Mouse (Mus musculus): ENCODE results near the gene Amotl1. TPM values are rescaled to one million over a fixed set of nuclear protein-coding genes. Genes with fewer than 3 reads are reported as not detected.

Gene Amotl1
- polyA plus RNA-seq, 1 experiment from 2014 or later: 17.8 TPM

GRCm38 (mm10) chr9:14632365-14633163 is 12.3 kb downstream of the Amotl1 start:
- H3K4me3 ChIP-seq (ENCODE audit: low read length): no peak overlapping the region
- no peaks in the 10 kb centered on the region for H3K27me3 ChIP-seq (ENCODE audit: control insufficient read depth, insufficient read depth, low read length)
- H3K36me3 ChIP-seq (ENCODE audit: control insufficient read depth, insufficient read depth): no peaks in the 10 kb centered on the region
- H3K9me3 ChIP-seq (replicated peaks; ENCODE audit: control insufficient read depth, low read length): no peaks in the 10 kb centered on the region
- no peak for ATAC-seq (replicated peaks; ENCODE audit: extremely low read depth, insufficient read depth, low FRiP score)
- H3K4me1 ChIP-seq (ENCODE audit: control insufficient read depth, insufficient read depth, low read length): 0 out of 2 replicates have a peak, but pooled peaks cover 2% of the 10 kb centered on the region
- 74% methylated on average over 10 of the region's 10 CpGs for WGBS
- no peak overlapping the region for H3K4me2 ChIP-seq (ENCODE audit: low read depth, low read length)
- H3K9ac ChIP-seq (ENCODE audit: low read length): no peak overlapping the region
- H3K27ac ChIP-seq (ENCODE audit: low read length): no peak overlapping the region

GRCm38 (mm10) chr9:14631729-14632128 is 13.1 kb downstream of the Amotl1 start:
- Histone ChIP-seq H3K4me3 (ENCODE audit: low read length) (no peak overlapping the region), H3K27me3 (ENCODE audit: control insufficient read depth, insufficient read depth, low read length) (no peaks in the 10 kb centered on the region), H3K4me2 (ENCODE audit: low read depth, low read length) (no peak overlapping the region), H3K36me3 (ENCODE audit: control insufficient read depth, insufficient read depth) (no peaks in the 10 kb centered on the region), H3K4me1 (ENCODE audit: control insufficient read depth, insufficient read depth, low read length) (0 out of 2 replicates have a peak, but pooled peaks cover 2% of the 10 kb centered on the region), H3K27ac (ENCODE audit: low read length) (no peak overlapping the region), H3K9me3 (replicated peaks; ENCODE audit: control insufficient read depth, low read length) (no peaks in the 10 kb centered on the region), H3K9ac (ENCODE audit: low read length) (no peak overlapping the region)
- 0 out of 2 replicates have a peak, but pooled peaks have one; percentile 55 for ATAC-seq (replicated peaks; ENCODE audit: extremely low read depth, insufficient read depth, low FRiP score)
- 30% methylated on average over 5 of the region's 5 CpGs for WGBS

GRCm38 (mm10) chr9:14627525-14627924 is 17.3 kb downstream of the Amotl1 start:
- Histone ChIP-seq H3K4me1 (ENCODE audit: control insufficient read depth, insufficient read depth, low read length) (0 out of 2 replicates have a peak, but pooled peaks cover 2% of the 10 kb centered on the region), H3K4me2 (ENCODE audit: low read depth, low read length) (no peak overlapping the region), H3K36me3 (ENCODE audit: control insufficient read depth, insufficient read depth) (no peaks in the 10 kb centered on the region), H3K9ac (ENCODE audit: low read length) (no peak overlapping the region), H3K4me3 (ENCODE audit: low read length) (no peak overlapping the region), H3K27ac (ENCODE audit: low read length) (no peak overlapping the region), H3K27me3 (ENCODE audit: control insufficient read depth, insufficient read depth, low read length) (no peaks in the 10 kb centered on the region), H3K9me3 (replicated peaks; ENCODE audit: control insufficient read depth, low read length) (no peaks in the 10 kb centered on the region)
- ATAC-seq (replicated peaks; ENCODE audit: extremely low read depth, insufficient read depth, low FRiP score): no peak
- 61% methylated on average over 2 of the region's 2 CpGs for WGBS

- WGBS: 83% methylated on average over 3 of the region's 3 CpGs
- H3K27ac ChIP-seq (ENCODE audit: low read length): no peak overlapping the region
Observed at GRCm38 (mm10) chr9:14625961-14626360, 18.9 kb downstream of the Amotl1 start.

GRCm38 (mm10) chr9:14625024-14625423 is 19.8 kb downstream of the Amotl1 start:
- H3K9ac ChIP-seq (ENCODE audit: low read length): no peak overlapping the region
- no peak overlapping the region for H3K4me2 ChIP-seq (ENCODE audit: low read depth, low read length)
- H3K4me3 ChIP-seq (ENCODE audit: low read length): no peak overlapping the region
- 0 out of 2 replicates have a peak, but pooled peaks cover 2% of the 10 kb centered on the region for H3K4me1 ChIP-seq (ENCODE audit: control insufficient read depth, insufficient read depth, low read length)
- H3K27ac ChIP-seq (ENCODE audit: low read length): peak overlapping the region; percentile 37; the same call in 1 of the 2 replicates
- ATAC-seq (replicated peaks; ENCODE audit: extremely low read depth, insufficient read depth, low FRiP score): peak; percentile 58
- H3K27me3 ChIP-seq (ENCODE audit: control insufficient read depth, insufficient read depth, low read length): no peaks in the 10 kb centered on the region
- 31% methylated on average over 3 of the region's 3 CpGs for WGBS
- no peaks in the 10 kb centered on the region for H3K9me3 ChIP-seq (replicated peaks; ENCODE audit: control insufficient read depth, low read length)
- H3K36me3 ChIP-seq (ENCODE audit: control insufficient read depth, insufficient read depth): no peaks in the 10 kb centered on the region

More at GRCm38 (mm10) chr9:14625961-14626360, 18.9 kb downstream of the Amotl1 start:
- Histone ChIP-seq H3K4me3 (ENCODE audit: low read length) (no peak overlapping the region), H3K9ac (ENCODE audit: low read length) (no peak overlapping the region), H3K4me2 (ENCODE audit: low read depth, low read length) (no peak overlapping the region), H3K36me3 (ENCODE audit: control insufficient read depth, insufficient read depth) (no peaks in the 10 kb centered on the region), H3K9me3 (replicated peaks; ENCODE audit: control insufficient read depth, low read length) (no peaks in the 10 kb centered on the region), H3K27me3 (ENCODE audit: control insufficient read depth, insufficient read depth, low read length) (no peaks in the 10 kb centered on the region), H3K4me1 (ENCODE audit: control insufficient read depth, insufficient read depth, low read length) (0 out of 2 replicates have a peak, but pooled peaks cover 2% of the 10 kb centered on the region)
- ATAC-seq (replicated peaks; ENCODE audit: extremely low read depth, insufficient read depth, low FRiP score): no peak

- H3K9ac ChIP-seq (ENCODE audit: low read length): no peak overlapping the region
- ATAC-seq (replicated peaks; ENCODE audit: extremely low read depth, insufficient read depth, low FRiP score): no peak
- 65% methylated on average over 4 of the region's 4 CpGs for WGBS
- no peak overlapping the region for H3K27ac ChIP-seq (ENCODE audit: low read length)
- 0 out of 2 replicates have a peak, but pooled peaks cover 2% of the 10 kb centered on the region for H3K4me1 ChIP-seq (ENCODE audit: control insufficient read depth, insufficient read depth, low read length)
- H3K36me3 ChIP-seq (ENCODE audit: control insufficient read depth, insufficient read depth): no peaks in the 10 kb centered on the region
- no peaks in the 10 kb centered on the region for H3K27me3 ChIP-seq (ENCODE audit: control insufficient read depth, insufficient read depth, low read length)
- no peak overlapping the region for H3K4me3 ChIP-seq (ENCODE audit: low read length)
- no peak overlapping the region for H3K4me2 ChIP-seq (ENCODE audit: low read depth, low read length)
- H3K9me3 ChIP-seq (replicated peaks; ENCODE audit: control insufficient read depth, low read length): no peaks in the 10 kb centered on the region
Observed at GRCm38 (mm10) chr9:14623928-14624327, 20.9 kb downstream of the Amotl1 start.

- H3K9ac ChIP-seq (ENCODE audit: low read length): no peak overlapping the region
- ATAC-seq (replicated peaks; ENCODE audit: extremely low read depth, insufficient read depth, low FRiP score): no peak
- H3K36me3 ChIP-seq (ENCODE audit: control insufficient read depth, insufficient read depth): no peaks in the 10 kb centered on the region
- no peak overlapping the region for H3K4me2 ChIP-seq (ENCODE audit: low read depth, low read length)
- H3K4me3 ChIP-seq (ENCODE audit: low read length): no peak overlapping the region
- H3K9me3 ChIP-seq (replicated peaks; ENCODE audit: control insufficient read depth, low read length): no peaks in the 10 kb centered on the region
- 55% methylated on average over 5 of the region's 5 CpGs for WGBS
- no peak overlapping the region for H3K27ac ChIP-seq (ENCODE audit: low read length)
- 0 out of 2 replicates have a peak, but pooled peaks cover 2% of the 10 kb centered on the region for H3K4me1 ChIP-seq (ENCODE audit: control insufficient read depth, insufficient read depth, low read length)
- no peaks in the 10 kb centered on the region for H3K27me3 ChIP-seq (ENCODE audit: control insufficient read depth, insufficient read depth, low read length)
Observed at GRCm38 (mm10) chr9:14623250-14623649, 21.6 kb downstream of the Amotl1 start.

GRCm38 (mm10) chr9:14622848-14623247 is 22.0 kb downstream of the Amotl1 start:
- WGBS: 46% methylated on average over 3 of the region's 3 CpGs
- no peak for ATAC-seq (replicated peaks; ENCODE audit: extremely low read depth, insufficient read depth, low FRiP score)
- no peak overlapping the region for H3K27ac ChIP-seq (ENCODE audit: low read length)

GRCm38 (mm10) chr9:14620107-14620506 is 24.7 kb downstream of the Amotl1 start:
- 72% methylated on average over 5 of the region's 5 CpGs for WGBS
- no peak overlapping the region for H3K9ac ChIP-seq (ENCODE audit: low read length)
- H3K4me2 ChIP-seq (ENCODE audit: low read depth, low read length): no peak overlapping the region
- no peaks in the 10 kb centered on the region for H3K36me3 ChIP-seq (ENCODE audit: control insufficient read depth, insufficient read depth)
- no peak overlapping the region for H3K27ac ChIP-seq (ENCODE audit: low read length)
- peaks cover 8% of the 10 kb centered on the region for H3K4me1 ChIP-seq (ENCODE audit: control insufficient read depth, insufficient read depth, low read length)
- no peaks in the 10 kb centered on the region for H3K27me3 ChIP-seq (ENCODE audit: control insufficient read depth, insufficient read depth, low read length)
- H3K9me3 ChIP-seq (replicated peaks; ENCODE audit: control insufficient read depth, low read length): 0 out of 2 replicates have a peak, but pooled peaks cover 4% of the 10 kb centered on the region
- ATAC-seq (replicated peaks; ENCODE audit: extremely low read depth, insufficient read depth, low FRiP score): no peak
- H3K4me3 ChIP-seq (ENCODE audit: low read length): no peak overlapping the region

More at GRCm38 (mm10) chr9:14622848-14623247, 22.0 kb downstream of the Amotl1 start:
- no peak overlapping the region for H3K4me3 ChIP-seq (ENCODE audit: low read length)
- H3K4me2 ChIP-seq (ENCODE audit: low read depth, low read length): no peak overlapping the region
- H3K9ac ChIP-seq (ENCODE audit: low read length): no peak overlapping the region
- no peaks in the 10 kb centered on the region for H3K27me3 ChIP-seq (ENCODE audit: control insufficient read depth, insufficient read depth, low read length)
- no peaks in the 10 kb centered on the region for H3K9me3 ChIP-seq (replicated peaks; ENCODE audit: control insufficient read depth, low read length)
- 0 out of 2 replicates have a peak, but pooled peaks cover 2% of the 10 kb centered on the region for H3K4me1 ChIP-seq (ENCODE audit: control insufficient read depth, insufficient read depth, low read length)
- no peaks in the 10 kb centered on the region for H3K36me3 ChIP-seq (ENCODE audit: control insufficient read depth, insufficient read depth)

All from heart, embryonic 16.5 days (tissue).